Mouse (Mus musculus) layer of hippocampus, adult 18-20 months (tissue): ENCODE results near the gene Lin52. TPM values are rescaled to one million over a fixed set of nuclear protein-coding genes. Genes with fewer than 3 reads are reported as not detected.
"Not testable (repeated sequence)": the region's sequence is repeated elsewhere in the genome, so short reads cannot be mapped to it uniquely, and the experiment has no call there.

Source experiments
- DNase-seq, 2 experiments: peaks; one replicate each; pipeline ENCODE4 v3.0.0; 2022; ENCODE audit warnings: low spot score in 2 of 2
- total RNA-seq, 2 experiments: library from RNA; stranded (reverse); gene quantifications; 2 replicates each; pipeline ENCODE4 v1.2.3; 2021

The Lin52 gene
- total RNA-seq, 2 experiments from 2014 or later: 26.8 to 28.6 TPM

GRCm38 (mm10) chr12:84533706-84534486 is 82.7 kb downstream of the Lin52 start:
- DNase-seq: no peak

- DNase-seq: not testable (repeated sequence)
These were observed 88.3 kb downstream of the Lin52 start for GRCm38 (mm10) chr12:84539537-84539936.

DNA sequence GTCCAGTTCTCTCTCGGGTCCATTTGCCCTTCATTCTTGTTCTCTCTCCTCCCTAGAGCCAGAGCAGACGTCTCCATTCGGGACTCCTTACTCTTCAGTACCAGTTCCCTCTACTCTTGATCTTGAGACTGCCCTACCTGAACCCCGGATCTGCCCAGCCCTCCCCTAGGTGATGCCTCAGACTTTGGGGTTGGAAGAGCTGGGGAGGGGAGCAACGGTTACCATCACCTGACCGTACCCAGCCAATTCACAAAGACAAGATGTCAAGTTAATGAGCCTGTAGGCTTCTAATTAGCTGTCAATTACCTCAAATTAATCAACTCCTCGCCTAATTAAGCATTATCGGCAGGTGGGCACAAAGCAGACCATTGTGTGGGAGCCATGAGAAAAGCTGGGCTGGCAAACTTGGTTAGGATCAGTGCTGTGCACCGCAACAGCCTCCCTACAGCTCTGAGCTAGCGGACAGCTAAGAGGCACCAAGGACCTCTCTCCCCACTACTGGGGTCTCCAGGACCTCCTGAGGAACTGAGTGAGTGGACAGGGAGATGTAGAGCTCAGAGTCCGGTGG is 90.3 kb downstream of the Lin52 start:
- no peak for DNase-seq

DNA sequence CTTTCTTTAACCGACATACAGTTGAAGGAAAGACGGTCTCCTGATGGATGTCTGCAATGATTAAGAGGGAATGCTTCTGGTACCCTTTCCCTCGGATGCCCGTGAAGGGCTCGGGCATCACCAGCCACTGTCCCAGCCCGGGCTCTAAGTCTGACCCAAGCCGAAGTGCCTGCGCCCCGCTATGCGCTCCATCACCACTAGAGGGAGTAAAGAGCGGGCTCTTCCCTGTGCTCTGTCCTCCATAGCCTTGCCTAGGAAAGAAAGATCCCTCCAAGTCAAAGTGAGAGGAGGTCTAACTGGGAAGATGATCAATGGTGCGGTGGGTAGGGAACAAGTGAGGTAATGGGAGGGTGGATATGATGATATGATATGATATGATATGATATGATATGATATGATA is 94.8 kb downstream of the Lin52 start:
- peak in 1 of 2 experiments; percentile 67 for DNase-seq

DNA sequence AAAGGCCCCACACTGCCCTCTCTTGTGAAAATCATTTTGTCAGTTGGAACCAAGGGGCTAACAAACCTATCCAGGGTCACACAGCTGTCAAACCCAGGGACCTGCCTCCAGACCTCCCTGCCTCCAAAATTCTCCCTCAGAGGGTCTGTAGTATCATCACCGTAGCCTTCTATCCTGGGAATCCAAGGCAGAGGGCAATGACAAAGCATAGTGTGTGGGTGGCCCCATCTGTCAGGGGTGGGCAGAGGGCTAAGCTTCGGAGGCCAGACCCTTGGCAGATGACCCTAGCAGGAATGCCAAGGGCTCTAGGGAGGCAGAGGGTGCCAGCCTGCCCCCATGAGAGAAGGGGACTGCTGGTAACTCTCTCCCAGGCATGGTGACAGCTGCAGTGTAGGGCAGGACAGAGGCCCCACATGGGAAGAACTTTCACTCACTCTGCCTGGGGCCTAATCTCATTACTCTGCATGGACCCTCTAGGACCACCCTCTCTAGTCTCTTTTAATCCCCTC is 95.4 kb downstream of the Lin52 start:
- no peak for DNase-seq

GRCm38 (mm10) chr12:84548251-84548650 is 97.0 kb downstream of the Lin52 start:
- no peak for DNase-seq

DNA sequence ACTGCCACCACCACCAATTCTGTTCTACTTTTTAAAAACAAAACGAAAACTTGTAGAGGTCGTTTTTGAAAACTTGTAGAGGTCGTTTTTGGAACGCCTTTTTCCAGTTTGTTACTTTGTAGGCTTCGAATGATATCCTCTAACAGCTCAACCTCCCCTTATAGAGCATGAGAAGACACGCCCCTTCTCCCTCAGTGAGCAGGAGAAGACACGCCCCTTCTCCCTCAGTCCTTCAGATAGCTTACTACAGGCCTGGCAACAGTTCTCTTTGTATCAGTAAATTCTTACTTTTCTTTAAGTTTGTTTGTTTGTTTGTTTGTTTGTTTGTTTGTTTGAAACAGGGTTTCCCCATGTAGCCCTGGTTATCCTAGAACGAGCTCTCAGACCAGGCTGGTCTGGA is 104.0 kb downstream of the Lin52 start:
- DNase-seq: no peak

DNA sequence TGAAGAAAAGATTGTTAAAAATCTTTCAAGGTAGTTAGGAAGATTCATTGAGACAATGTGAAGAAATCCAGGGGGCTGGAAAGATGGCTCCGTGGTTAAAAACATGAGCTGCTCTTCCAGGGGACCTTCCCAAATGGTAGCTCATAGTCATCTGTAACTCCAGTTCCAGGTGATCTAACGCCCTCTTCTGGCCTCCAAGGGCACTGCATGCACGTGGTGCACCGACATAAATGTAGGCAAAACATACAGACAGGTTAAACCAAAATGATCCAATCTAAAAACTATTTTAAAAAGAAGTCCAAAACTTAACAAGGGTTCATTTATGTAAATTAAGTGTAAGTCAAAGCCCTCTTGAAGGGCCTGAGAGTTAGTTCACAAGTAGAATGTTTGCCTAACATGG is 111.3 kb downstream of the Lin52 start:
- DNase-seq: no peak

DNA sequence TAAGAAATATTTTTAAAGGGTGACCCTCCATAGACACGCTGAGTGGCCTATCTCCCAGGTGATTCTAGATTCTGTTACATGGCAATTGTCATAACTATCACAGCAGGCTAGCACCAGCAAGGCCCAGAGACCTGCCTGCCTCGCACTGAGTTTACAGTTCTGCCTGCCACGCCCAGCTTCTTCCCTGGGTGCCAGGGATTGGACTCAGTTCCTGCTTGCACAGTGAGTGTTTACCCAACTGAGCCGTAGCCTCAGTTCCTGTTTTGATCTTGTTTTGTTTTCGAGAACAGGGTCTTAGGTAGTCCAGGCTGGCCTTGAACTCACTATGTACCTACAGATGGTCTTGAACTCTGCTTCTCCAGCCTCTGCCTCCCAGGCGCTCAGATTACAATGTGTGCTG is 116.4 kb downstream of the Lin52 start:
- no peak for DNase-seq

DNA sequence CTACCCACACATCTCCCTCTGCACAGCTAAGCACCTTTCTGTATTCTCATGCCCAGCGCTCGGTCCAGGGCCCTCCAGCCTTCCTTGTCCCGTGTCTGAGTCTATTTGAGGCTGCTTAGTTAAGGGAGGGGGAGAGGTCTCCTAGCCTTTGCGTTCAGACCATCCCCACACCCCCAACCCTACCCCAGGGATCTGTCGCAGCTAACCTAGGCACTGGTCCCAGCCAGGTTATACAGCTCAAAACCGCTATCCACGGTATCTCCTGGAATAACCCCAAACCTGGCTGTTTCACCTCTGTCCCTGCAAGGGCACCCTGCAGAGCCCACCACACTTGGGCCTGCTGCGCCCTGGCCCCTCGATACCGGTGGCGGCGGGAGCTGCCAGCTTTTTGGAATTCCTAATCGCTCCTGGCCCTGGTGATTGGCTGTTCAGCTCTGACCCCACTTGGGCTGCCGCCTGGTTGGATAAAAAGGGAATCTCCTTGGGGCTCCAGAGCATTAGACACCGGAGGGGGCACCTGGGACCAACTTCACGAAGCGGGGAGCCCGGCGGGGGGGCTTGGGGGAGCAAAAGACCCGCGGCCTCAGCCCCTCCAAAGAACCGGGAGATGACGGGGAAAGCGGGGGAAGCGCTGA is 118.2 kb downstream of the Lin52 start, which contains the start of gene Vsx2:
TSS of gene Vsx2 (plus strand) at position 427 of the 635 bp plus-strand sequence.
- DNase-seq: no peak

GRCm38 (mm10) chr12:84569976-84570693 is 118.9 kb downstream of the Lin52 start:
- no peak for DNase-seq

DNA sequence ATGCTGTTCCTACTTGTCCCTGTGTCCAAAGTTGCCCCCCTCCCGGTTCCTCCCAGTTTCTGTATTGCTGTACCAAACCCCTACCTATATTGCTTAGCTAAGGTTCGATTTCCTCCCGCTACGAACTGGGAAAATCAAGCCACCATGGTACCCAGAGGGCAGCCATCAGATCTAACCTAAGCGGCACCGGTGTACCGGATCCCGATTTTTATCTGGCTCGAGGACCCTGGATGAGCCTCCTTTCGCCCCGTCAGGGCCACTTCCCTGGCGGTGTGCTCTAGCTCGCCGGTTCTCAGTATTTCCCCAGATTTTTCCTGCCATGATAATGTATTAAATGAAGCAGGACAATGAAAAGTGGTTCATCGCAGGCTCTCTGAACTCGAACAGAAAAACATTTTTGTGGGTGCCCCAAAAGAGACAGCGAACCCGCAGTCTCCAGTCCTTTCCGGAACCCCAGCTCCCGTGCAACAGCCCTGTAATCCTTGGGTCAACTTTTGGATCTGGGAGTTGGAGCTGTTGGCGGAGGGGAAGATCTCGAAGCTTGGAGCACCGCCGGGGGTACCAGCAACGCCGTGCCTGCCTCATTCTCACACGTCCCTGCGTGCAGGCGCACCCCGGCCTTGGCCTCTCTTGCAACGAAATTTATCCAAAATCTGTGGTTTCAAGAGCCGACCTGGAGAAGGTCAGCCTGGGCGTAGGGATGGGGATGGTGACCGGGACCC is 119.6 kb downstream of the Lin52 start:
- DNase-seq: no peak

DNA sequence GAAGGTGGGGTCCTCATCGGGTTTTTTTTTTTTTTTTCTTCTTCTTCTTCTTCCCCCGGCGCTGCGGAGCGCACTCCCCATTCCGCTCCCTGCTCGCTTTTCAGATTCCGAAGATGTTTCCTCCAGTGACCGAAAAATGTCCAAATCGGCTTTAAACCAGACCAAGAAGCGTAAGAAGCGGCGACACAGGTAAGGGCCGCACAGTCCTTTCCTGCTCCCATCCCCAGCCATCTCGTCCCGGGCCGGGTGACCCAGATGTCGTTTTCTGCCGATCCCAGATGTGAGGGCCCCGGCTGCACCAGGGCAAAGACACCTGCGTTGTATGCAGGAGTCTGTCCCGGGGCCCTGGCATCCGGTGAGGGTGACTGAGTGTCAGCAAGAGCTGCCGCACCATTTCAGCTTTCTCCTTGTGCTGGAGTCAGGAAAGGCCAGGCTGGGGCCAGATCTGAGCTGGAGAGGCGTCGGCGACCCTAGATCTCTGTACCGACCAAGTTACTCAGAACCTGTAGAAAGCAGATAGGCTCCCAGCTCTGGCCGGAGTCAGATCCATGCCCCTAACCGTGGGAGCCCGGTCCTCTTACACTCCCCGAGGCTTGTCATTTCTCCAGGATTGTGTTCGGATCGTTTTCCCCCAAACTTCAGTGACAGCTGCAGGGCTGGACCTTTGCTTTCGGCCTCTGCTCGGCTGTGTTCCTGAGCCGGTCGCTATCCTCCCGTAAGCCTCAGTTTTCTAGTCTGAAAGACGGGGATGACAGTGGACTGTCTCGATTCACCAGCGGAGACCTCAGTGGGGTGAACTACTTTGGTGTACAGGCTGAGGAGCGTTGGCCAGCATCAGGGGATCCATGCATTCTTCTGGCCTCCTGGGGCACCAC is 120.5 kb downstream of the Lin52 start:
- DNase-seq: no peak

GRCm38 (mm10) chr12:84572341-84572720 is 121.1 kb downstream of the Lin52 start:
- no peak for DNase-seq

DNA sequence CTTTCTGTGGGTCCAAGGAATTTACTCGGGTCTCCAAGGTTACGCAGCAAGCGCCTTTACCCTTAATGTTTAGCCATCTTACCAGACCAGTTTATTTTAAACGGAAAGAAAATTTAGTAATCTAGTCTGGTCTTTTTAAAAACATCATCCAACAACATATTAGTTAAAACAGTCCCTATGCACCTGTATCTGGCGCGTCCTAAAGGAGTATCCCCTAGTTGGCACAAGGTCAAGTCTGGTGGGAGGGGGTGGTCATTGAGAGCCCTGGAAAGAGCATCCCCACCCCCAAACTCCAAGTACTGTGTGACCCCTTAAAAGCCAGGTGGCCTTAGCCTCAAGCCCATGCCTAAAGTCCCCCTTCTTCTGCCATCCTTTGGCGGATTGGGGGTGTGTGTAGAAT is 121.9 kb downstream of the Lin52 start:
- no peak for DNase-seq

DNA sequence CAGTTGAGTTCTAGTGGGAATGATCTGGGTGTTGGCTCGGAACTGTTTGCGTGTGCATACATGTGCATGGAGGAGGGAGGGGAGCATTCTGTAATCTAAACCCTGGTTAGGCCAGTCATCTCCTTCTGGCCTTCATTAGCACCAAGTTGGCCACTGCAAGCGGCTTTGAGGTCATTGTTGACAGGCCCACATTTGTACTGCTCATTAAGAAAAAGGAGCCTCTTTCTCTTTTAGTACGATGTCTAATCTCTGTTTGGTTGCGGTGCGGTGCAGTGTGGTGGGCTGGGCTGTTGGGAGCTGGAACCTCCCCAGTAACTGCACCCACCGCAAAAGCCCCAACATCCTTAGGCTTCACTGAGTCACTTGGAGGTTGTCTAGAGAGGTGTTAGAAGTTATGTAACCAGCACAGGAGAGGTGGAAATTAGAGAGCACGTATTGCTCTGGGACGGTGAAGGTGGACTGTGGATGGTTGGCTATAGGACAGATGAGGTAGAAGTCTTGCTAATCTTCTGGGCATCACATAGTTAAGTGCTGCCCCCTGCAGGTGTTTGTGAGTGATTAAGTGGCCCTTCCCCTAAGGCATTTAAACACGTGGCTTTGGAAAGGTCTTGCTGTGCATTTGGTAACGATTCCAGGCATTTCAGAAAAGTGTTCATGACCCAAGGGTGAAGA is 126.7 kb downstream of the Lin52 start:
- no peak for DNase-seq

GRCm38 (mm10) chr12:84578440-84578770 is 127.2 kb downstream of the Lin52 start:
- DNase-seq: no peak

- DNase-seq: no peak
These were observed 130.1 kb downstream of the Lin52 start for GRCm38 (mm10) chr12:84581285-84581684.
